Mouse (Mus musculus) ES-CJ7 (cell line): ENCODE data around the gene Ankrd2.

Experiments used
- DNase-seq: peaks from one replicate; pipeline ENCODE4 v3.0.0; 2011; ENCODE audit warnings: low read depth, low spot score

Ankrd2 gene

DNA sequence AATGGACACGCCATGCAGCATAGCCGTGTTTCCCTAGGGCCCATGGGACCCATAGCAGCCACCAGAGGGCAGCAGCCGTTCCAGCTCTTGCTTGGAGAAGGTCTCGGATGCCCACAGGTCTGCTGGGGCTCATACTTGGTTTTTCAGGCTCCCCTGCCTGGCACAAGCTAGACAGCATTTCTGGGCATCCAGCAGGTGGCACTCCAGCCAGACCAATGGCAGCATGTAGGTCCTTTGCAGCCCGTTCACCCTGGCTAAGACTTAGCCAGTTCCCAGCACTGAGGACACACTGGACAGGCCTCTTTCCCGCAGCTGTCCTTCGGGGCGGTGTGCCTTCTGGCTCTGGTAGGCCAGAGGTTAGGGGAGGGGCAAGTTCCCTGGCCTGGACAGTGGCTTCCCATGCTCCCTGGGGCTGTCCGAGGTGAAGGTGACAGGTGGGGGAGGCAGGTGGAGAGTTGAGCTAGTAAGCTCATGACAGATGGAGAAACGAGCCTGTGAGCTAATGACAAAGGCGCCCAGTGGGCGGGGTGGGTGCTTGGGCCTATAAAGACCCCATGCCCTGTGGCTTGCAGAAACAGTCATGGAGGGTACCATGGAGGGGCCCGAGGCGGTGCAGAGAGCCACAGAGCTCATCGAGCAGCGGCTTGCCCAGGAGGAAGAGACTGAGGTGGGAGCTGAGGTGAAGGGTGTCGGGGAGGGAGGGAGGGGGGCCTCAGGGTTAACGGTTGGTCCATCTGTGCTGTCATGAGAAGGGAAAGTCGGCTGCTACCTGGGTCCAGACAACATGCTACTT is at the start of gene Ankrd2:
Gene Ankrd2, plus strand, starts transcription at position 545 of the 793 bp plus-strand sequence.
- DNase-seq = peak; percentile 69

DNA sequence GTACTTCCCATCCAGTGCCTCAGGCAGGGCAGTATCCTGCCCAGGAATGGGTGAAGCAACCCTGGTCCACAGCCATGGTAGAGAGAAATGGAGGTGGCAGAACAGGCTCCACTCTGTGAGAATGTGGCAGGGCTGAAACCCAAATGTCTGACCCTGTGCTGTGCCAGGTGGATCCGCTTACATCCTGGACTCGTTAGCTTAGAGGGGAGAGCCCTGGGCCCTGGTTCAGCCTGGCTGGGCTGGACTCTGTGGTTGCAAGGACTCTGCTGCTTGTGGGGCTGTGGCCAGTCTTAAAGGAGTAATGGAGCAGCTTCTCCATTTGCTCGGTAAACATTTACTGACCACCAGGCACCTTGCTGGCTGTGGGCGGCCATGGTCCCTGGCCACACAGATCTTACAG is 48.6 kb upstream of the Ankrd2 start:
- DNase-seq = no peak

DNA sequence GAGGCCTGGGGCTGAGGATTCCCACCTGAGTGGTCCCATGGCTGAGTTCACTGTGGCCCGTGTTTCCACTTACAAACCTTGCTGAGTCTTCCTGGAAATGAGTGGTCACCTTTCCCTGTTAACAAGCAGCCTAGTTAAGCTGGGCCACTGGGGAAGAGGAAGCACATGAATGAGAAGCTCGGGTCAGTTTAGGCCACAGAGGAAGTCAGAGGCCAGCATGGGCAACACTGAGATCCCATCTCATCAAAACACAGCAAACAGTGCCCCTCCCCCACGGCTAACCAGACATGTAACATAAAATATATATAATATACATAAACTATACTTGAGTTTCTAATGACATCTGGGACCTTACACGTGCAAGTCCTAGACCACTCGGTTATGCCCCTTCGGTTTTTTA is 46.0 kb upstream of the Ankrd2 start:
- no peak for DNase-seq

DNA sequence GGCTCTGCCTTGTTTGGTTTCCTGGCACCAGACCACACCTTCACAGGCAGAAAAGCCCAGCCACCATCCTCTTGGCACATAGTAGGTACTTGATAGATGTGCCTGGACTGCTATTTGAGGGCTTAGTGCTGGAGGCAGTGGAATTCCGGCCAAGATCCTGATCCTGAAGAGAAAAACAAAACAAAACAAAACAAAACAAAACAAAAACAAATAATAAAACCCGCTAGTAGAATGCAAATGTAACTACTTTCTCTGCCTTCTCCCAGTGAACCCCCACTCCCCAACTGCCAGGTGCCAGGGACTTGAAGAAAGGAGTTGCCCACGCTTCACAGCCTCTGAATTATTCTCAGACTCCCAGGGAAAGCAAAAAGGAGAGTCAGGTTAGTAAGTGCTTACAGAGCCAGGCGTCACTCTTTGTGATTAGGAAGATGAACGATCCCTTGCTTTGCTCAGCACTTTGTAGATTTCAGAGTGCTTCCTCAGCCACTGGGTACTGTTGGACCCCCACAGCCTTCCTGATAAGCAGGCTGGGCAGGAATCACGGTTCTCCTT is 43.8 kb upstream of the Ankrd2 start:
- DNase-seq = no peak

DNA sequence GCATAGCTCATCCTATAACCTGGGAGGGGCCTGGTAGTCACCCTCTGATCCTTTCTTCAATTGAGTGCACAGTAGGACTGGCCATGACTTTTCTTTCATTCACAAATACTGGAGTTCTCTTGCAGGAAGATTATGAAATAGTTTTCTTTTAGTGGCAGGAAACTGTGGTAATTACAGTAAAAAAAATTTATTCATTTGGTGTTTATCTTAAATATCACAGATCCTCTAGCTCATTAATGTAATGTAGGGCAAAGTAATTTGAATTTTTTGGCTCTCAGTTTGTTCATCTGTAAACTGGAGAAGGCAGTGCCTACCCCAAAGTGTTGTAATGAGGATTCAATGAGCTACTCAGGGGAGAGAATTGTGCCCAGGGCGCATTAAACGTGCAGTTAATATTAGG is 42.8 kb upstream of the Ankrd2 start:
- DNase-seq = no peak

DNA sequence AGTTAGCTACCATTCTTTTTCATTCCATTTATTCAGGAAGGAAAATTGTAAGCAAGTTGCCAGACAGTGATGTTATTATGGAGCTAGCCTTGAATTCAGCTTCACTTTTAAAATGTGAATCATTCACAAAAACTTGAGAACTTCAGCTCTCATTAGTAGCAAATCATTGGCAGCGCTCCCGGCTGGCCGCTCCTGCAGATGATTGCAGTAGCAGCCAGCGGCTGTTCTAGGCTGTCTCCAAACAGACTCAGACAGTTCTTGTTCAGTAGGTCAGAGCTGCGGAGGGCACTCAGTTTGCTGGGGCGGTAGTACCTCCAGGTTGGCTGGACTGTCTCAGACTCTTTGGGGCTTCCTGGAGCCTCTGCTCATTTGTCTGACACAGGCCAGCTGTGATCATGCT is 42.3 kb upstream of the Ankrd2 start:
- DNase-seq = no peak

DNA sequence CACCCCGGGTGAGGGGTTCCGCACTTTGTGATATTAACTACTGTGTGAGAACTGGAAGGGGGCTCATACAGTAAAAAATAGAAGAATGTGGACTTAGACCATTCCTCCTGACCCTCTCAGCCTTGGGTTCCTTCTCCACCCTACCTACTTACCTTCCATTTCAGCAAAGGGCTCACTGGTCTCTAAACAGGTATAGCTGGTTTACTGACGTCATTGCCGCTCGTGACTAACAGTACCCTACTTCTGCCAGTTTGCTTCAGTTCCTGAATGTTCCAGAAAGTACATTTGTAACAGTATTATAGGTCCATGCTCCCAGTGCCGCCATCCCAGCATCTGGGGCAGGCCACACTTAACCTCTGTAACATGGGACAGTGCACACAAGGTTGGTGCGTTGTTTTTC is 41.8 kb upstream of the Ankrd2 start:
- DNase-seq = no peak

DNA sequence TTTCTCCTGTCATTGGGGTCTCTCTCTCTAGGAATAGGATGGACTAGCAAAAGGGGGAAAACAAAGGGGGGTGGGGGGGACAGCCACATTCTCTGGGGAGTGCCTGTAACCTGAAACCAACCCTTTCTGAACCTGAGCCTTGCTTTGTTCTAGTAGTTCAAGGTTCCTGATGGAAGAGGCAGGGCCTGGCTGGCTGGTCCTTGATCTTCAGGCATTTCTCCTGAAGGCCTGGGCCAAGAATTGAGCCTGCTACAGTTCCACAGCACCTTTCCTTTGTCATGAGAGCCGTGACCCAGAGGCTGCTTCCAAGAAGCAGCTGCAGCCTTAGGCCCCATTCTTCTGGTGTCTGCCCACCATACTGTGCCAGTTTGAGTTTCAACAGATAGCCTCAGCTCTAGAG is 40.3 kb upstream of the Ankrd2 start:
- DNase-seq = no peak

DNA sequence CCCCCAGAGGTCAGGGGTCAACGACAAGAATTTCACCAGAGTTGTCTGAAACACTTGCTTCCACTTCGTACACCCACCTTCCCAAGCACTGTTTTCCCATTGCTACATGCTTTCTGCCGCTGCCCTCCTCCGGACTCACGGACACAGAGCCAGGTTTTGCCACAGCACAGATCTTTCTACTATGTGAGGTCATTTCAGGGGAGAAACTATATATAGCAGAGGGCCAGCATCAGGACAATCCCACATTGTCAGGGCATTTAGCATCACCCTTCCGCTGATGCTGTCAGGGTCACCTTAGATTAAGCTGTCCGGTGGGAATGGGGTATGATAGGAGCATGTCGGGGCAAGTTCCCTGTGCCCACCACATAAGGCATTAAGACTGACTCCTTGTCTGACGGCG is 38.7 kb upstream of the Ankrd2 start:
- DNase-seq = no peak

DNA sequence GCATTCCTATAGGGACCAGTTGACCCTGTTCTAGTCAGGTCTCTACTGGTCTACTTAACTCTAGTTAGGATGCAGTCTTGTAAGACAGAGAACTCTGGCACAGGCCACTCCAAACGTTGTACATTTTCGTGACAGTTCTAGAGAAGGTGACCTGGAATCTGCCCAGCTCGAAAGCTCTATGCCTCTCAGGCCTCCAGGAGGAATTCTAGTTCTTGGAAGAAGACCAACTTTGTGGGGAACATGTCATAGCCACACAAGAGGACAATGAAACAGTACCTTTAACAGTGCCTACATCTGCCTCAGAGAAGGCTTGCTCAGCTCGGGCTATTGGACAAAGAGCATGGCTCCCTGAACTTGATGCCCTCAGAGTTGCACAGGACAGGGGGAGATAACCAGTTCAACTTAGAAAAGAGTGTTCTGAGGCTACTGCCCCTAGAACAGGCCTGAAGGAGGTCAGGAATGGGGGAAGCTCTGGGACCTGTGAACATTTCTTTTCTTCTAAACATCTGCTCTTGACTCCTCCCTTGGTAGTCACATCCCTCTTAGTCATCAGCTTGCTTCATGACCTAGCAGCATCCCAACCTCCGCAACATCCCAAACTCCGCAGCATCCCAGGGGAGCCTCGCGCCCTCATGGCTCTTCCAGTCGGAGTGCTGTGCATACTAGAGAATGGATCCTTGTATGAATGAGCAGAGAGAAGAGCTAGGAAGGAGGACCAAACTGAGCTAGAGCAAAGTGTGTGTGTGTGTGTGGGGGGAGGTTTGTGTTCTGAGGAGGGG is 36.8 kb upstream of the Ankrd2 start:
- DNase-seq = no peak

DNA sequence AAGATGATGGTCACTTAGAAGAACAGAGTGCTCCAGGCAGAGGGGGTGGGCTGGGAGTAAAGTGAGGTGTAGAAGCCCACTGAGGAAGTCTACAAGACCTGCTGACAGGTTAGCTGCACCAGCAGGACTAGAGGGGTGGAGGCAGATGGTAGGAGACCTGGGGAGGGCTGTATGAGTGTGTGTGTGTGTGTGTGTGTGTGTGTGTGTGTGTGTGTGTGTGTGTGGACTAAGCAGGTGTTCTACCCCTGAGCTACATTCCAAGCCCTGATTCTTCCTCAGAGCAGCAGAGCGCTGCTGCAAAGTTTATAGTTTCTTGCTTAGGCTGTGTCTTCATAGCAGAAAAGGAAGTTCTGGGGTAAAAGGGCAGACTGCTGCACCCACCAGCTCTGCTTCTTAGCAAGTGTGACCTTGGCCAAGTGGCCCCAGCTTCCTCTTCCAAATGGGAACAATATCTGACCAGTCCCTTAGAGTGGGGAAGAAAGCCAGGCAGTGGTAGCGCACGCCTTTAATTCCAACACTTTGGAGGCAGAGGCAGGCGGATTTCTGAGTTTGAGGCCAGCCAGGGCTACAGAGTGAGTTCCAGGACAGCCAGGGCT is 36.0 kb upstream of the Ankrd2 start:
- no peak for DNase-seq

DNA sequence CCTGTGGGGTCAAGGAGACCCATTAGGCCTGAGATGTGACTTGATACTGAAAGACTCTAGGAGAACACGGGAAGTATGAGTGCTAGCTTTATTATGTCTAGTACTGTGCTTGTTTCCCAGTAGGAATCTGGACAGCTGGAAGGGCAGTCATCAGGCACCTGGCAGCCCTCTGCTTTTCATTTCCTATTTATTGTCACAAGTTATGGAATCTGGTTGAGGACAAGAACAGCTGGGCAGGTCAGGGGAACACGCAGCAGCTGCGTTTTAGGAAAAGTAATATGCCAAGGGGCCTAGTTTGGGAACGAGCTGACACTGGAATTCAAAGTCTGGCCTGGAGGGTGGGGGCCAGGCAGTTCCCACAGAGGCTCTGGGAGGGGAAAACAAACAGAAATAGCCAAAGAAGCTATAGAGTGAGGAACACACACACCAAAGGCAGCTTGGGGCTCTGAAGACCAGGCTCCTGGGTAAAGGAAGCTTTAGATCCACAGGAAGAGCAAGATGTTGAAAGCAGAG is 35.3 kb upstream of the Ankrd2 start:
- DNase-seq = no peak

DNA sequence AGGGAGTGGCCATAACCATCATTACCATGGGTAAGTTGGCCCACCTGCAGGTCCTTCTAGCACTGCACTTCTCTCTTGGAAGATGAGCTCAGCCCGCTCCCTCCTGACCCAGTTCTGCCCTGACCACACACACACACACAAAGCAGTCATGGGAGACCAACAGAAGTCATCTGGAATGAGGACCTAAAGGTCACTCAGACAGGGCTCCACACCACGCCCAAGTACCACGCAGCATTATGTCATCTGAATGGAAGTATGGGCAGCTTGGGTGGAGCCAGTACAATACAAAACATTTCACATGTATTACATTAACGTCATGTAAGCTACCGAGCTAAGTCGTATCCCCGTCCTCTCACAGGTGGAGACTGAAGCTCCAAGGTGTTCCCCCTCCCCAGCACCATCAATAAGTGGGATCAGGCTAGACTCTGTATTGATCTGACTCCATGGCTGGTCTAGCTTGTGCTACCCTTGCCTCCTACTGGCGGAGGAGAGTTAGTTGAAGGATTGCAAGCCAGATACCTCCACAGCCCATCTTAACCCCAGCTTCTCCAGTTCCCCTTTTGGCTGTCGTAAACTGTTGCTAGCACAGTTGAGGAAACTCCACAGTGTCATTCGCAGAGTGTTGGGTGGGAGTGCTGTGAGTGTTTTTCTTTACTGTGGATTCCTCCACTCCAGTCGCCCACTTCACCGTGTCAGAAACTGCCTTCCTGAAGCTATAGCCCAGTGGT is 34.4 kb upstream of the Ankrd2 start:
- no peak for DNase-seq

DNA sequence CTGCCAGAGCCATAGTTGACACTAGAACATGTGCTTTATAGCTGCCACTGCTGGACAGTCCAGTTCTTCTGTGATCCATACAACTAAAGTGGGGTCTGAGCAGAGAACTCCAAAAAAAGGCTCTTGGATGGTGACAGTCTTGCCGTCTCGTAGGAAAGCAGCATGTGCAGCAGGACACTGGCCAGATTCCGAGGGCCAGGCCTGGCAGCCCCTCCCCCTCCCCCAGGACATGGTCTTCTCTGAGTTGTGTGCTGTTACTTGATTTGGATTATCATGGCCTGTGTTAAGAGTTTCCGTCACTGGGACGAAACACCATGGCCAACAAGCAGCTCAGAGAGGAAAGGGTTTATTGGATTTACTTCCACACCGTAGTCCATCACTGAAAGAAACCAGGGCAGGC is 31.5 kb upstream of the Ankrd2 start:
- no peak for DNase-seq

DNA sequence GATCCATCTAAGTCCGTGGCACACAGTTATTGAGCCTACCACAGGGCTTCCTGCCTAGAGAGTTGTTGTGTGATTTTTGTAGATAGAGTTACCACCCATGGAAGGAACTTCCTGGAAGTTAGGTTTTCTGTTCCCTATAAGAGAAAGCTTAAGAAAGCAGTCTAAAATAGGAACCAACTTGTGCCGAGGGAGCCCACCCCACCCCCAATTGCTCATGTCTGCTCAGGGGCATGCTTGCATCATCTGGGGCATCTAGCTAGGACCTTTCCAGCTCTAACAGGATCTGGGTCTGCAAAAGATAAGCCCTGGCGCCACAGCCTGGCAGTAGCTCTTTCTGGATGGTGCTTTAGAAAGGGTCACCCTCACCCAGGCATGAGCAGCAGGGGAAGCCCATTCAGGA is 30.2 kb upstream of the Ankrd2 start:
- no peak for DNase-seq

DNA sequence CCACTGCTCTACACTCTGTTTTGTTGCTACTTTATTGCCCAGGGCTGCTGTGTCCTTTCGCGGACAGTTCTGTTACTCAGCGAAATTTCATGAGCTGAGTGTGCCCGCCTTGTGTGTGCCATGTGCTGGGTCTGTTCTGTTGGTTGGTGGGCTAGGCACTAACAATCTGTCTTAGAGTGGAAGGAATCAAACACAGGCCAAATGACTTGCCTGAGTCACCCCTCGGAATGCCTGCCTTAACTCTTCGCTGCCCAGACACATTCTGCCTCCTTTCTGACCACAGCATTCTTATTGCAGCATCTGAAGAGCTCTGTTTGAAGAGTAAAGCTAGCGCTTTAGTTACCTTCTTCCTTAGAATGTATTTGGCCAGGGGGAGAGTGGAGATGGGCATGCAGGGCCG is 29.2 kb upstream of the Ankrd2 start:
- DNase-seq = no peak

DNA sequence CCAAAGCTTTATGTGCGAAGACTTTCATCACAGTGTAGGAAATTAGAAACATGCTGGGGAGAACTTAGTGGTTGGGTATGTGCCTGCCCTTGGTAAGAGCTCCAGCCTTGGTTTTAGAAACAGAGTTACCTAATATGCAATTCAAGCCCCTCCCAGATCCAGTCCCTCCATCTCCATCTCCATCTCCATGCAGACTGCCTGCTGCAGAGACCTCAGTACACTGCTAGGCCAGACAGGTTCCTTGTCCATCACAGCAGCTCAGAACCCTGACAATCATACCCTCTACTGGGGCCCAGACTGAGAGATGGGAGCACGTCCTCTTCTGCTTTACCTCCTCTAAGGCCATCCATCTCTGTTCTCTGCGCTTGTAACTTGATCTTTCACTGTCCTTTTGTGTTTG is 27.2 kb upstream of the Ankrd2 start:
- DNase-seq = peak; percentile 55

DNA sequence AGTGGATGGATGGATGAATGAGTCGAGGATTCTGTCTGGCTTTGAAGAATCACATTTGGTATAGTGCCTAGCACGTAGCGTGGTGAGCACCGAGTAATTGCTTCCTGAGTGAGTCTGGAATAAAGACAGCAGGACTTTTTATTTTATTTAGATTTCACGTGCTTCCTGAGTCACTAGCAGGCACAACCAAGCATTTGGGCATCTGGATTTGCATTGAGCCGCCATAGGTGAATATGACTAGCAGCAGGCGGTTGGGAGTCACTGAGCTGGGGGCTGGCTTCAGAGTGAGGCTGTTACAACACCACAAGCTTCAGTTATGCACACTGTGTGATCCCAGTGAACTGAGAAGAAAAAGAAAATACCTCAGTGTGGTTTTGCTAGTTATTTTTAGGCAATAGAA is 26.7 kb upstream of the Ankrd2 start:
- no peak for DNase-seq

DNA sequence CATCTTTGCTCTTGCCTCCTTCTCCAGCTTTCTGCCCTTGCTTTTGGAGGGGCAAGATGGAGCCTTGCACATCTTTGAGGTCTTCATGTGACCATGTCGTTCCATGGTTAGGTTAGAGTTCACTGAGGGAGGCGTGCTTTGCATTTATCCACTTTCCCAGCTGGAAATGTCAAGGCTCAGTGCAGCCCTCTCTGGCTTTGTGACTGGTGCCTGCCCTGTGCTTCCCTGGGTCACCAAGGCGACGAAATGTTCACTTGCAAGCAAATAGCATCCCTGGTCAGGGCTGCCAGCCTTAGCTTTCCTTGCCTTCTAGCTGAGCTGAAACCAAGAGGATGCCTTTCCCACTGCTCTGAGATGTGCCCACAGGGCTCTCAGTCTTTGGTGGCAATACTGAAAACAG is 25.4 kb upstream of the Ankrd2 start:
- DNase-seq = no peak

DNA sequence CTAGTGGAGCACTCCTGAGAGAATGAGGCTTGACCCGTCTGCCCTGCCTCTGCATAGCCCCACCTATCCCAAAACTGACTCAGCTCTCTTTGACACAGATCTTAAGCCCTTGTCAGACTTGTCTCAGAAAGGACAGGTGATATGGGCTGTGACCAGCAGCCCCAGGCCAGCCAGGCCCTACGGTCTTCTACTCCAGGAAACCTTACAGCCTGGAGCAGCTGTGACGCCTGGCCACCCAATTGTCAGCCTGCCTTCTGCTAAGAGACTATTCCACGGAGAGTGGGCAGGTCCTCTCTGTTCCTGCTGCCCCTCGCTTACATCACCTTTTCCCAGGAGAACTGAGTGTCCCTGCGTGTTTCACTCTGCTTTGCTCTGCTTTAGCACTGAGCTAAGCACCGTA is 24.7 kb upstream of the Ankrd2 start:
- no peak for DNase-seq

DNA sequence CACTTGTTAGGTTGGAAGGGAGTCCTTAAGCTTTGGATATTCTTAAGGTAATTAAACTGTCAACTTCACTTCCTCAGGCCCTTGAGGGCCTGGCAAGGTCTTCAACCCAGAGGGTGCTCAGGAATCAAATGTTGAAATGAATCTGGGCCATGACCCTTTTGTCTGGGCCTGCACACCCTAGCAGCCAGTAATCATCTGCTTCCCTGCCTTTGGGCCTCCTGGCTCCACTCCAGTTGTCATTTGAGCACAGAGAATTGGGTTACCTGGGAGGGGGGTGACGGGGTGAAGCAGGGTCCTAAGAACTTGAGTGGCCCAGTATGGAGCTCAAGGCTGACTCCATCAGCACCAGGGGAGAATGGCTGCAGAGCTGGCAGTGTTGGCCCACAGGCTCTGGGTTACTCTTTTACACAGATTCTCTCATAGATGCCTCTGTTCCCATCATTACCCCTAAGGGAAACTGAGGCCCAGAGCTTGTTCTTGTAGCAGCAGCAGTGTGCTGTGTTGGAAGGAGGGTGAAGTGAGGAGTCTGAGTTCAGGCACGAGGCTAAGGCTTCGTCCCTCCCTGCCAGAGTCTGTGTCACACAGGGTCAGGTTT is 21.5 kb upstream of the Ankrd2 start:
- DNase-seq = no peak
